Mouse (Mus musculus) hindbrain, postnatal 0 days (tissue): ENCODE measurements around the gene Pias3. TPM values are rescaled to one million over a fixed set of nuclear protein-coding genes. Genes with fewer than 3 reads are reported as not detected.

ENCODE experiments used
- ATAC-seq: fragments of 200-750 bp; cut with Nextera tagmentation; 2 replicates; pipeline ENCODE4 v1.8.0; 2017; ENCODE audit warnings: mild to moderate bottlenecking, moderate TSS enrichment, moderate library complexity
- DNase-seq: peaks from one replicate; pipeline ENCODE4 v3.0.0-alpha.2; 2015; ENCODE audit warnings: low spot score
- H3K27ac ChIP-seq: fragments of 300-500 bp; sonication (generic); 2 replicates; pipeline ENCODE4 v1.5.1; 2014; ENCODE audit warnings: mild to moderate bottlenecking
- H3K27me3 ChIP-seq: fragments of 300-500 bp; sonication (generic); 2 replicates; pipeline ENCODE4 v1.6.1; 2014; ENCODE audit warnings: low read length, mixed read lengths; ENCODE audit not compliant: insufficient read depth
- H3K36me3 ChIP-seq: fragments of 300-500 bp; sonication (generic); 2 replicates; pipeline ENCODE4 v1.6.1; 2014; ENCODE audit warnings: low read length, mixed read lengths; ENCODE audit not compliant: insufficient read depth
- H3K4me1 ChIP-seq: fragments of 300-500 bp; sonication (generic); 2 replicates; pipeline ENCODE4 v1.6.1; 2014; ENCODE audit warnings: antibody characterized with exemption, low read length, mixed read lengths; ENCODE audit not compliant: insufficient read depth
- H3K4me2 ChIP-seq: fragments of 300-500 bp; sonication (generic); 2 replicates; pipeline ENCODE4 v1.6.1; 2014; ENCODE audit warnings: low read depth, mild to moderate bottlenecking, low read length, moderate library complexity, mixed read lengths
- H3K4me3 ChIP-seq: fragments of 300-500 bp; sonication (generic); 2 replicates; pipeline ENCODE4 v1.5.1; 2014; ENCODE audit warnings: low read length
- H3K9ac ChIP-seq: fragments of 300-500 bp; sonication (generic); replicated peaks from 2 replicates; pipeline ENCODE4 v1.6.1; 2014; ENCODE audit warnings: mild to moderate bottlenecking, low read length, moderate library complexity, mixed read lengths
- H3K9me3 ChIP-seq: fragments of 300-500 bp; sonication (generic); 2 replicates; pipeline ENCODE4 v1.6.1; 2016; ENCODE audit warnings: low read length, mixed read lengths
- CTCF ChIP-seq: IDR thresholded peaks from 2 replicates; pipeline ENCODE4 v1.5.1; 2016; ENCODE audit warnings: antibody characterized with exemption, control low read depth, low read depth
- WGBS: fragments of 180-500 bp; shearing (Covaris S2); extraction: QIAGEN DNeasy Blood & Tissue Kit; methylation state at CpG from one replicate; pipeline ENCODE4 v1.1.7; 2014; 5-methylcytosine and 5-hydroxymethylcytosine counted together
- polyA plus RNA-seq: library from polyadenylated mRNA; unstranded; fragments of >200 nt; fragmentation: Nextera tagmentation; extraction: Ambion mirVana; gene quantifications from 2 replicates; pipeline ENCODE4 v1.2.1, GENCODE M21; 2015
- total RNA-seq: library from RNA; depleted of rRNA; stranded (reverse); fragments of >200 nt; gene quantifications from 2 replicates; pipeline ENCODE4 v1.2.3, GENCODE M21; 2014

Gene Pias3
- total and polyA plus RNA-seq, 2 experiments from 2014 or later: 41.3 to 46.1 TPM

- TF ChIP-seq CTCF: no peak
- Histone ChIP-seq H3K4me3 (no peak overlapping the region), H3K36me3 (no peaks in the 10 kb centered on the region), H3K4me2 (no peak overlapping the region), H3K27me3 (no peaks in the 10 kb centered on the region), H3K9ac (no peak overlapping the region), H3K4me1 (peaks cover 8% of the 10 kb centered on the region), H3K9me3 (no peaks in the 10 kb centered on the region), H3K27ac (no peak overlapping the region)
- WGBS: 94% methylated on average over 5 of the region's 5 CpGs
- ATAC-seq: no peak
- DNase-seq: no peak
Observed at GRCm38 (mm10) chr3:96666916-96667315, 29.3 kb upstream of the Pias3 start.

GRCm38 (mm10) chr3:96667316-96667715 lies 28.9 kb upstream of the Pias3 start:
- DNase-seq: no peak
- no peak for ATAC-seq
- WGBS: 52% methylated on average over 1 of the region's 1 CpGs

GRCm38 (mm10) chr3:96668424-96669067 lies 27.6 kb upstream of the Pias3 start:
- Histone ChIP-seq H3K9me3 (no peaks in the 10 kb centered on the region), H3K4me1 (peaks cover 3% of the 10 kb centered on the region; the same call in 1 of the 2 replicates), H3K9ac (no peak overlapping the region), H3K27ac (no peak overlapping the region), H3K4me2 (no peak overlapping the region), H3K36me3 (no peaks in the 10 kb centered on the region), H3K27me3 (no peaks in the 10 kb centered on the region), H3K4me3 (no peak overlapping the region)
- 89% methylated on average over 5 of the region's 5 CpGs for WGBS
- TF ChIP-seq CTCF: no peak
- ATAC-seq (no peak), DNase-seq (no peak)

More at GRCm38 (mm10) chr3:96667316-96667715, 28.9 kb upstream of the Pias3 start:
- Histone ChIP-seq H3K4me1 (peaks cover 8% of the 10 kb centered on the region), H3K36me3 (no peaks in the 10 kb centered on the region), H3K4me3 (no peak overlapping the region), H3K4me2 (no peak overlapping the region), H3K9ac (no peak overlapping the region), H3K27ac (no peak overlapping the region), H3K27me3 (no peaks in the 10 kb centered on the region), H3K9me3 (no peaks in the 10 kb centered on the region)
- TF ChIP-seq CTCF: peak; percentile 51

- Histone ChIP-seq H3K9me3 (no peaks in the 10 kb centered on the region), H3K9ac (peak within 1 kb of the TSS; percentile 49), H3K27ac (no peak within 1 kb of the TSS), H3K4me3 (peak within 1 kb of the TSS; percentile 47), H3K27me3 (no peaks in the 10 kb centered on the region), H3K36me3 (no peaks in the 10 kb centered on the region), H3K4me1 (no peaks in the 10 kb centered on the region), H3K4me2 (peak within 1 kb of the TSS; percentile 83)
- TF ChIP-seq CTCF: peak; percentile 52
- peak; percentile 96 for ATAC-seq
- 5% methylated on average over 35 of the region's 35 CpGs for WGBS
- DNase-seq: peak; percentile 87
Observed at GRCm38 (mm10) chr3:96669727-96670468, 26.3 kb upstream of the Pias3 start, which contains the start of gene Ankrd35. Ankrd35 (plus strand) TSS chr3:96670131.

- Histone ChIP-seq H3K4me3 (no peak overlapping the region), H3K27ac (no peak overlapping the region), H3K4me2 (no peak overlapping the region), H3K9ac (no peak overlapping the region), H3K9me3 (no peaks in the 10 kb centered on the region), H3K36me3 (no peaks in the 10 kb centered on the region), H3K27me3 (no peaks in the 10 kb centered on the region), H3K4me1 (no peaks in the 10 kb centered on the region)
- 98% methylated on average over 5 of the region's 5 CpGs for WGBS
- no peak for TF ChIP-seq CTCF
- ATAC-seq (no peak), DNase-seq (no peak)
Observed at GRCm38 (mm10) chr3:96671519-96671918, 24.7 kb upstream of the Pias3 start.

GRCm38 (mm10) chr3:96673514-96673913 lies 22.7 kb upstream of the Pias3 start:
- Histone ChIP-seq H3K9ac (no peak overlapping the region), H3K4me2 (no peak overlapping the region), H3K4me1 (no peaks in the 10 kb centered on the region), H3K4me3 (no peak overlapping the region), H3K27me3 (no peaks in the 10 kb centered on the region), H3K9me3 (no peaks in the 10 kb centered on the region), H3K36me3 (no peaks in the 10 kb centered on the region), H3K27ac (no peak overlapping the region)
- DNase-seq (no peak), ATAC-seq (no peak)
- 65% methylated on average over 4 of the region's 4 CpGs for WGBS
- no peak for TF ChIP-seq CTCF

GRCm38 (mm10) chr3:96674442-96674841 lies 21.7 kb upstream of the Pias3 start:
- Histone ChIP-seq H3K9me3 (no peaks in the 10 kb centered on the region), H3K4me3 (no peak overlapping the region), H3K36me3 (no peaks in the 10 kb centered on the region), H3K27me3 (no peaks in the 10 kb centered on the region), H3K4me1 (no peaks in the 10 kb centered on the region; the same call in 1 of the 2 replicates), H3K9ac (no peak overlapping the region), H3K27ac (no peak overlapping the region), H3K4me2 (no peak overlapping the region)
- no peak for TF ChIP-seq CTCF
- no peak for ATAC-seq
- DNase-seq: no peak
- WGBS: 63% methylated on average over 8 of the region's 8 CpGs
